In genomic region chr3:90598212-90598611, GRCm38 (mm10) we compare ENCODE assay signal across 34 mouse cellular contexts. TPM values are rescaled to one million over a fixed set of nuclear protein-coding genes. Genes with fewer than 3 reads are reported as not detected.
DNase-seq lines count a peak whose midpoint lies in the region; ATAC-seq and TF ChIP-seq lines count a peak whose summit lies in the region.
"Had no signal": no experiment of that assay in that cellular context is flagged by ENCODE, and none has a peak within 500 bp of the region (broad histone marks: within the 10 kb centered on the region; RNA-seq: fewer than 3 reads in every experiment).

No protein-coding gene starts in this region.

- H3K79me2 ChIP-seq in myocyte (ENCODE audit: control insufficient read depth, insufficient read depth), result peaks cover 8% of the 10 kb centered on the region

- no peak overlapping the region for H3K27ac ChIP-seq in intestine, embryonic 16.5 days (ENCODE audit: low read length)
- H3K27ac ChIP-seq: embryonic facial prominence, embryonic 10.5 days; embryonic facial prominence, embryonic 15.5 days; forebrain, embryonic 13.5 days; heart, adult 2 months; hindbrain, embryonic 14.5 days; kidney, embryonic 15.5 days; layer of hippocampus, adult 2 months; liver, embryonic 12.5 days had no signal

- ATAC-seq in intestine, embryonic 16.5 days, result no peak
- ATAC-seq: forebrain, embryonic 13.5 days; inflammation-experienced regulatory T-cells, adult 6 months; liver, embryonic 12.5 days; liver, postnatal 0 days had no signal

- H3K4me3 ChIP-seq in myocyte, result no peak overlapping the region
- no peak overlapping the region for H3K4me3 ChIP-seq in intestine, embryonic 16.5 days (ENCODE audit: low read length)
- H3K4me3 ChIP-seq: embryonic facial prominence, embryonic 10.5 days; embryonic facial prominence, embryonic 15.5 days; forebrain, embryonic 13.5 days; heart, adult 2 months; heart, embryonic 12.5 days; kidney, embryonic 15.5 days; layer of hippocampus, adult 2 months; liver, embryonic 12.5 days had no signal

- peak overlapping the region; percentile 53 for H3K4me2 ChIP-seq in myocyte (ENCODE audit: low read depth)
- H3K4me2 ChIP-seq in intestine, embryonic 16.5 days (ENCODE audit: low read depth, low read length), result no peak overlapping the region
- H3K4me2 ChIP-seq: embryonic facial prominence, embryonic 15.5 days; forebrain, embryonic 13.5 days; heart, embryonic 12.5 days; hindbrain, embryonic 14.5 days; kidney, embryonic 15.5 days; liver, embryonic 12.5 days had no signal

- TF ChIP-seq POLR2A in myocyte (IDR thresholded peaks at IDR 0.05; ENCODE audit: insufficient read length, low read depth), result no peak

- no peaks in the 10 kb centered on the region for H3K27me3 ChIP-seq in myocyte (ENCODE audit: control insufficient read depth, insufficient read depth, insufficient read length)
- no peaks in the 10 kb centered on the region for H3K27me3 ChIP-seq in intestine, embryonic 16.5 days (replicated peaks; ENCODE audit: control insufficient read depth, insufficient read depth, low read length)
- H3K27me3 ChIP-seq: embryonic facial prominence, embryonic 15.5 days; forebrain, embryonic 13.5 days; heart, embryonic 12.5 days; kidney, embryonic 15.5 days; liver, embryonic 12.5 days had no signal

- no peak overlapping the region for H3K9ac ChIP-seq in intestine, embryonic 16.5 days (ENCODE audit: low read depth, low read length)
- H3K9ac ChIP-seq: embryonic facial prominence, embryonic 15.5 days; forebrain, embryonic 13.5 days; heart, embryonic 12.5 days; hindbrain, embryonic 14.5 days; kidney, embryonic 15.5 days; liver, embryonic 12.5 days; liver, postnatal 0 days had no signal

- DNase-seq in urinary bladder, adult 2 months (ENCODE audit: low spot score), result peak; percentile 20
- DNase-seq in urinary bladder, postnatal 4 days (ENCODE audit: low spot score in 2 of 2), result no peak
- peak; percentile 57 for DNase-seq in MN1 (ENCODE audit: low spot score)
- DNase-seq in lung, postnatal 10 days, result no peak
- DNase-seq in neural tube, embryonic 10.5 days (ENCODE audit: extremely low spot score, low spot score), result no peak
- DNase-seq: adrenal gland, adult 8-10 months; cerebellum, adult 2 months; cerebellum, postnatal 25 days; gastrocnemius, postnatal 14 days; heart, adult 2 months; heart, postnatal 4 days; kidney, adult 18-20 months; kidney, postnatal 25 days; left cerebral cortex, postnatal 4 days; liver, postnatal 0 days; lung, postnatal 4 days; right cerebral cortex, postnatal 4 days had no signal

- no peaks in the 10 kb centered on the region for H3K4me1 ChIP-seq in intestine, embryonic 16.5 days (ENCODE audit: control insufficient read depth, insufficient read depth, low read length)
- H3K4me1 ChIP-seq: forebrain, embryonic 13.5 days had no signal

- H3K36me3 ChIP-seq in myocyte (ENCODE audit: control insufficient read depth, insufficient read depth), result no peaks in the 10 kb centered on the region
- H3K36me3 ChIP-seq in intestine, embryonic 16.5 days (ENCODE audit: control insufficient read depth, insufficient read depth, low read length), result no peaks in the 10 kb centered on the region
- H3K36me3 ChIP-seq: embryonic facial prominence, embryonic 10.5 days; embryonic facial prominence, embryonic 15.5 days; heart, embryonic 12.5 days; kidney, embryonic 15.5 days; liver, embryonic 12.5 days had no signal

- no peak overlapping the region for H3ac ChIP-seq in myocyte (ENCODE audit: control insufficient read depth, insufficient read length)

- H3K9me3 ChIP-seq in intestine, embryonic 16.5 days (ENCODE audit: control insufficient read depth, low read length), result no peaks in the 10 kb centered on the region
- H3K9me3 ChIP-seq: embryonic facial prominence, embryonic 15.5 days; liver, embryonic 12.5 days had no signal

- 73% methylated on average over 4 of the region's 4 CpGs for WGBS in intestine, embryonic 16.5 days

TF ChIP-seq in myocyte, 11 proteins besides CTCF, POLR2A, EP300 and RAD21:
- TF ChIP-seq USF1 (IDR thresholded peaks at IDR 0.05; ENCODE audit: low read depth) (peak; percentile 92), MYOD1 (IDR thresholded peaks at IDR 0.05; ENCODE audit: control insufficient read depth in 1 of 3, insufficient read length in 2 of 3, low read depth in 2 of 3) (no peak), TCF3 (IDR thresholded peaks at IDR 0.05; ENCODE audit: insufficient read length, low read depth) (no peak), MYOG (IDR thresholded peaks at IDR 0.05; ENCODE audit: control insufficient read depth in 1 of 3, insufficient read depth in 1 of 3, insufficient read length in 2 of 3, low read depth in 2 of 3) (no peak), SRF (IDR thresholded peaks at IDR 0.05; ENCODE audit: control insufficient read depth, insufficient read length, low read depth) (no peak), MAX (IDR thresholded peaks at IDR 0.05; ENCODE audit: low read depth) (no peak), TCF12 (IDR thresholded peaks at IDR 0.05; ENCODE audit: insufficient read depth, poor library complexity, severe bottlenecking) (no peak), CEBPB (IDR thresholded peaks at IDR 0.05; ENCODE audit: insufficient read depth, poor library complexity, severe bottlenecking) (no peak)

RNA-seq across cellular contexts. Expression of gene Gm42674, which starts 3.5 kb away (rescaled TPM):
- polyA plus RNA-seq in urinary bladder, adult 2 months (2012; rRNA removed), result 0.41 and 0.81 TPM in 2 replicates
- polyA plus RNA-seq in myocyte (2012; fragmentation: generic; extraction: Trizol), result 0.89 TPM
- not detected in 2 replicates for polyA plus RNA-seq in intestine, embryonic 16.5 days (2015; fragmentation: Nextera tagmentation; extraction: Ambion mirVana)
- polyA plus RNA-seq: cerebellum, adult 2 months; embryonic facial prominence, embryonic 10.5 days; embryonic facial prominence, embryonic 15.5 days; forebrain, embryonic 13.5 days; heart, adult 2 months; heart, embryonic 12.5 days; heart, postnatal 0 days; hindbrain, embryonic 14.5 days; inflammation-experienced regulatory T-cells, adult 6 months; kidney, embryonic 15.5 days; limb, embryonic 14.5 days; liver, embryonic 12.5 days; liver, postnatal 0 days; lung, embryonic 16.5 days; neural tube, embryonic 11.5 days; spleen, adult 2 months; thymus, postnatal 0 days had no signal

RNA-seq across cellular contexts. Expression of gene S100a4, which starts 5.4 kb away (rescaled TPM):
- polyA plus RNA-seq in urinary bladder, adult 2 months (2012; rRNA removed), result 263 and 329 TPM in 2 replicates
- 3,627 TPM for polyA plus RNA-seq in myocyte (2012; fragmentation: generic; extraction: Trizol)
- 3.6 and 4.0 TPM in 2 replicates for polyA plus RNA-seq in intestine, embryonic 16.5 days (2015; fragmentation: Nextera tagmentation; extraction: Ambion mirVana)
- polyA plus RNA-seq: neural tube, embryonic 11.5 days had no signal

RNA-seq across cellular contexts. Expression of gene S100a2, which starts 8.2 kb away (rescaled TPM):
- not detected in 2 replicates for polyA plus RNA-seq in urinary bladder, adult 2 months (2012; rRNA removed)
- polyA plus RNA-seq in myocyte (2012; fragmentation: generic; extraction: Trizol), result not detected
- polyA plus RNA-seq in intestine, embryonic 16.5 days (2015; fragmentation: Nextera tagmentation; extraction: Ambion mirVana), result not detected in 2 replicates
- polyA plus RNA-seq: cerebellum, adult 2 months; embryonic facial prominence, embryonic 10.5 days; embryonic facial prominence, embryonic 15.5 days; forebrain, embryonic 13.5 days; heart, adult 2 months; heart, embryonic 12.5 days; heart, postnatal 0 days; hindbrain, embryonic 14.5 days; kidney, embryonic 15.5 days; limb, embryonic 14.5 days; liver, embryonic 12.5 days; liver, postnatal 0 days; lung, embryonic 16.5 days; neural tube, embryonic 11.5 days; spleen, adult 2 months had no signal

RNA-seq across cellular contexts. Expression of gene S100a5, which starts 10.1 kb away (rescaled TPM):
- 9.8 and 10.2 TPM in 2 replicates for polyA plus RNA-seq in urinary bladder, adult 2 months (2012; rRNA removed)
- polyA plus RNA-seq in myocyte (2012; fragmentation: generic; extraction: Trizol), result 0.19 TPM
- polyA plus RNA-seq in intestine, embryonic 16.5 days (2015; fragmentation: Nextera tagmentation; extraction: Ambion mirVana), result 13.2 and 16.0 TPM in 2 replicates
- polyA plus RNA-seq: cerebellum, adult 2 months; embryonic facial prominence, embryonic 10.5 days; forebrain, embryonic 13.5 days; heart, adult 2 months; heart, embryonic 12.5 days; heart, postnatal 0 days; hindbrain, embryonic 14.5 days; inflammation-experienced regulatory T-cells, adult 6 months; kidney, embryonic 15.5 days; limb, embryonic 14.5 days; liver, embryonic 12.5 days; liver, postnatal 0 days; lung, embryonic 16.5 days; neural tube, embryonic 11.5 days; spleen, adult 2 months had no signal

RNA-seq across cellular contexts. Expression of gene S100a6, which starts 14.5 kb away (rescaled TPM):
- 3,944 and 6,594 TPM in 2 replicates for polyA plus RNA-seq in urinary bladder, adult 2 months (2012; rRNA removed)
- polyA plus RNA-seq in myocyte (2012; fragmentation: generic; extraction: Trizol), result 2,472 TPM
- polyA plus RNA-seq in intestine, embryonic 16.5 days (2015; fragmentation: Nextera tagmentation; extraction: Ambion mirVana), result 376 and 422 TPM in 2 replicates

Comparison
In these comparisons a context has a peak if more than half of its experiments do, and no peak if none do; other contexts are left out.
1. DNase-seq: peak in urinary bladder, adult 2 months (single experiment) and MN1 (single experiment); none in urinary bladder, postnatal 4 days (0 of 2), lung, postnatal 10 days (single experiment) and neural tube, embryonic 10.5 days (single experiment).
2. RNA of gene S100a4, which starts 5.4 kb away (polyA plus RNA-seq): 3,627 TPM in myocyte (single experiment) and 263 to 329 TPM in urinary bladder, adult 2 months; 3.6 to 4.0 TPM in intestine, embryonic 16.5 days; every median in the first group is over 10 times any median in the second.